Mouse (Mus musculus) T-helper 2 cell (primary cell): ENCODE measurements around the gene Asb8.

Experiments
- in situ Hi-C: fragments of 300-600 bp; cut with MboI, MseI; formaldehyde crosslinking; loops from one replicate; pipeline ENCODE4 v1.15.1; 2025; ENCODE audit warnings: high pct_unique_total_duplicates

The Asb8 gene

DNA sequence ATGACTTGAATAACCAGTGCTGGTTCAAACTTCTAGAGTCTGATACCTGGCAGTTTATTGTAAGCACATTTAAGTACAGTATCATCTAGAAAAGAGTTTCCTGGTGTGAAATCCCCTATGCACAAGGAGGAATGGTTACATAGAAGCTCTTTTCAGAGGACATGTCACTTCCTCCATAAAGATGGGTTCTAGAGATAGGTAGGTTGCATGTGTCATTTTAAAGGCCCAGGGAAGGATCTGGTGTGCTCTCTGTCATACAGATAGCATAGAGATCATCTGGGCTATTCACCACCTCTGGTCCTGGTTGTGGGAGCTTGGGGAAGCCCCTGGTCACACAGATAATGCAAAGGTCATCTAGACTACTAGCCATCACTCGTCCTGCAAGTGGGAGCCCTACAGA is 8.2 kb downstream of the Asb8 start:
- in situ Hi-C loops: no loop called here

DNA sequence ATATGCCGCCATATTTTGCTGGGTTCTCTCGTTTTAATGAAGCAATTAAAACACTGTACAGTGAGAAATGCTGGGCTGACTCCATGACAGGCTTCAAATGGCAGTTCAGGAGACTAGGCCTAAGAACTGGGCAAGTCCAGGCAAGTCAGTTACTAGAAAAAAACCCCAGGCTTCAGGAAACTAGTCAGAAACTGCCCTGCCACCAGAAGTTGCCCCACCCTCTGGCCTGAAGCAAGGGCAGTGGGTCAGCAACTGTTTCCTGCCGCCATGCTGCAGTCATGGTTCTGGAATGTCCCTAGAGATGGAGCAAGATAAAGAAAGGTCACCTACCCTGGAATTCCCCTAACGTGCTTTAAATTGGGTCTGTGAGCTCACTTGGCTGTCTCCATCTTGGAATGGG is 9.5 kb downstream of the Asb8 start:
- in situ Hi-C loops: no loop called here

DNA sequence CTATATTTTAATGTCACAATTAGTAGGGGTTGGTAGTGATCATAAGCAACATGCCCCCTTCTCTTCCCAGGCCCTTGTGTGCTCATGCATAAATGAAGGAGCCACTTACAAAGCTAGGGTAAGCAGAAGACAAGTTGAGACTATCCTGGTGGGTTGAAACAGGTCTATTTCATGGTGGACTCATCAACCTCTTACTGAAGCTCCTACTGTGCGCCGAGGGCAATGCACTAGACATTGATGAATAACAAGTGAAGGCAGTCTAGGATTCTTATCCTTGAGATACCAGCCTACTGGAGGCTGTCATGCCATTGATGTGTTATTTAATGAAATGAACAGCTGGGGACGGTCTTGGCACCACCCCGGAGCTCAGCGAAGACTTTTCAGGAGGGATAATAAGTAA is 10.2 kb downstream of the Asb8 start:
- in situ Hi-C loops: no loop called here

DNA sequence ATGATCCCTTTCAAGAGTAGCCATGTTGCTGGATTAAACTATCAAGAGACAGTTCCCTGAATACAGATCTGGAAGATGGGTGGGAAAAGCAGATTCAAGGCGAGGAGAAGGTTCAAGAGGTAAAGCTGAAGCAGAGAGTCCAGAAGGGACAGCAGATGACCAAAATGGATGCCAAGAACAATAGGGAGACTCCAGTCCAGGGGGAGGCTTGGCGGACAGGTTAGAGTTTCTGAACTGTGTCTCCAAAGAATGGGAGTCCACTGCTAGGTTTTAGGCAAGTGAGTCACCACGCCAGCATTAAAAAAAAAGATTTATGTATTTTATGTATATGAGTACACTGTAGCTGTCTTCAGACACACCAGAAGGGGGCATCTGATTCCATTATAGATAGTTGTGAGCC is 10.8 kb downstream of the Asb8 start:
- in situ Hi-C loops: loop anchor here (5.0 kb wide), 1 partner anchor 62 kb away; the partner anchor contains the start of genes Pfkm and Senp1

DNA sequence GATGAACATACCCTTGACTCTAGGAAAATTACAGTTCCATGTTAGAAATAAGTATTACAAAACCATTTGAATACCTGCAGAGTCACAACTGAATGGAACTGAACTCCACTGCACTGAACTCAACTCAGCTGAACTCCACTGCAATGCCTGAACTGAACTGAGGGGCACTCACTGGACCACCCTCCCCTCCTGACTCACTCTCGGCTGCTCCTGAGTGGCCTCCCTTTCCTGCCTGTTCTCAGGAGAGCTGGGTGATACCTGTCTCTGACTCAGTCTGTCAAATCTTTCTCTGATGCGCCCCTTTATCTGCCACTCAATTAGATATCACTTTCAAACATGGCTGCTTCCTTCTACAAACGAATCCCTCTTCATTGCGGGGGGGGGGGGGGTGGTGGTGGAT is 11.3 kb downstream of the Asb8 start:
- in situ Hi-C loops: loop anchor here (5.0 kb wide), 1 partner anchor 62 kb away; the partner anchor contains the start of genes Pfkm and Senp1

DNA sequence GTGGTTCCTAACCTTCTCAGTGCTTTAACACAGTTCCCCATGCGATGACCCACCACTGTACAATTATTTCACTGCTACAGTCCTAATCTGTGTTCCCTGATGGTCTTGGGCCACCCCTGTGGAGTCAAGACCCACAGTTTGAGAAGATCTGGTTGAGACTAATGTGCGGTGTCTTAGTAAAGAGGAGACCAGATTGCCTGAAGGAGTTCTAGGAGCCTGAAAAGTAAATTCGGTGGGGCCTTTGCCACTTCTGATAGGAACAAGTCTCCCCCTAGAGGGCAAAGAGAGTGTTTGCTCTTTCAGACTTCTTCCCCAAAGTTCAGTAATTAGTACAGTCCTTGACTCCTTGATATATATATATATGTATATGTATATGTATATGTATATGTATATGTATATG is 11.8 kb downstream of the Asb8 start:
- in situ Hi-C loops: loop anchor here (5.0 kb wide), 1 partner anchor 61 kb away; the partner anchor contains the start of genes Pfkm and Senp1

DNA sequence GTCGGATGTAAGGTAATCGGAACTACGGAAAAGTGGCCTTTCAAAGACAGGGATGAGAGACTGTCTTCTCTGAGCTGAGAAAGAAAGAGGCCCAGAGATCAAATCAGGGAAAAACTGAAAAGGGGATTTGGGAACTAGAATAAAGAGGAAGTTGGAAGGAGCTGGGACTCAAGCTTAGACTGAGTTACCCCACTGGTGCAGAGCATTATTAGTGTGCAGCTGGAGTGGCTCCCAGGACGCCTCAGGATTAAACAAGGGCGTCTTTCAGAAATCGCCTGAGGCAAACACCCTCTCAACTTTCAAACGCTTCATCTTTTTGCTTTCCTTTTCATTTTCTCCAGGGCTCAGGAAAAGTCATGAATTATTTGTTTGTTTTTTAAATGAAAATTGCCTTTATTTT is 12.5 kb downstream of the Asb8 start:
- in situ Hi-C loops: loop anchor here (5.0 kb wide), 1 partner anchor 61 kb away; the partner anchor contains the start of genes Pfkm and Senp1

DNA sequence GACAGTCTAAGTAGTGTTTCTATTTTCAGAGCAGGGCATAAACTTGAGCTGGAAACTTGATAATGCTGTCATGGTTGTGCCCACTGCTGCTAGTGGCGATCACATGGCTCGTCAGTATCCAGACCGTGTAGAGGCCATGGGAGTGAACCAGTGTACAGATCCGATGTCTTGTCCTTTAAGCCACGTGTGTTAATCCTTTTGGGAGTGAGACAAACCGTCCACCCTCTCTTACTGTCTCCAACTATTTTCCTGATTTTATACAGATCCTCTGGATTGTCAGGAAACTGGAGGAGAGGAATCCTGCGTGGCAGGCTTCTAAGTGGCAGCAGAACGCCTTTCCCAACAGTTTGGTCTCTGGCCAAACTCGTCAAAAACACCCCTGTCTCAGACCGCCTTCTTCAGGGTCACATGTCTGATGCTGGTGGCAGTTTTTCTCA is 16.2 kb downstream of the Asb8 start:
- in situ Hi-C loops: no loop called here

DNA sequence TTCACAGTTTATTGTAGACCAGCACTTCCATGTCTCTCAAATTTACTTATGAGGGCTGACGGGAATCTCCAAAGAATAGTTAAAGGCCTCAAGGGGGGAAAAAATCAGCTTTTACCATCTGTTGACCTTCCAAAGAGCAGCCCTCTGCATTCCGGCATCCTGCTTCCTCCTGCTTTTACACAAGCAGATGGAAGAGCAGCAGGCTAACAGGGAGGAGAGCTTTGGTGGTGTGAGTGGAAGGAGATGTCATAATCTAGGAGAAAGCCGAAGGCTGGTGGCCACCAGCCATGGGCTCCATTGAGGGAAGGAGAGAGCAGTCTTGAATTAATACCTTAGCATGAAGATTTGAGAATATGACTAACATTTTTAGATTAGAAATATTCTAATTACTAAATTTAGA is 17.1 kb downstream of the Asb8 start:
- in situ Hi-C loops: no loop called here

DNA sequence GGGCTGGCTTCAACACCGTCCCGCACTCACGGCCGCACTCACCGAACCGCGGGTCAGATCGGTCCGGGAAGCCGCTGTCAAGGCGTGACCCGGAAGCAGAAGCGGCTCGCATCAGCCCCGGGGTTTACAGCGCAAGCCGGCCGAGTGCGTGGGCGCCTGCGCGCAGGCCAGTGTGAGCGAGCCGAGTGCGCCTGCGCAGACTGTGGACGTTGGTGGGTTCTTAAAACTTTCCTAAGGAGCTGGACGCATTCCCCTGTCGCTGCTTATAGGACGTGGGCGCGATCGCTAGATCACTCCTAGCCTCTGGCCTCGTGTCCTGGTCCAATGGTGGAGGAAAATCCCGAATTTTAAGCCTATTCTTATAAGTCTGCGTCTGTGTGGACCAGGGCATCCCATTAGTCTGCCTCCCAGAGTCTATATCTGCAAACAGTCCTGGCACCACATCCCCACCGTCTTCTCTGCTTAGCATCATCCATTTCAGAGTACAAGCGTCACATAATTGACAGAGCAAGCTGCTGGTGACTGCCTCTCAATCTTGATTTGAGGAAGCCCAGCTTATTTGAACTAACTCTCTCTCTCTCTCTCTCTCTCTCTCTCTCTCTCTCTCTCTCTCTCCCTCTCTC is 19.8 kb downstream of the Asb8 start:
- in situ Hi-C loops: no loop called here

DNA sequence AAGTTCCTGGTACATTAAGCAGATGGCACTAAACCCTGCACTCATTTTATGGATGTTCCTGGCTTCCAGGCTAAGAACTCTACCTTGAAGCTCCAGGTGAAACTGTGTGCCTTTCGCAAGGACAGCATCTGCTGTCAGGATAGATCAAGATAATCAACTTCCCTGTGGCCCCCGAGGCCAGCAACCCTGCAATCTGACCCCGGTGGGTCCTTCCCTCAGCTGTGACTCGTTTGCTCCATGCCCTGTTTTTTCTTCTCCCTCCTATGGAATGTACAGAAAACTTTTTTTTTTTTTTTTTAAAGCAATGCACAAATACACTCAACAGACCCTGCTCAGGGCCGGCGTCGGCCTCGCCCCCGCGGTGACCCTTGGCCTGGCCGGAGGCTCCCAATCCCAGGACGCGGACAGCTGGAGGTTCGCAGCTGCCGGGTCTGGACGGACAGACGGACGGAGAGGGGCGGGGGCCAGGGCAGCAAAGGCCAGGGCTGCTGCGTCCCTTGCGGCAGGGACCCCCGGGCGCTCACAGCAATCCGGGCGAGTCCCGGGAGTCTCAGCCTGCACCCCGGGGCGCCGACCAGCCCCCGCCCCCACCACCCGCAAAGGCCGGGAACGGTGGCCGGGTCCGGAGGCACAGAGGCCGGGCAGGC is 20.4 kb downstream of the Asb8 start:
- in situ Hi-C loops: no loop called here

DNA sequence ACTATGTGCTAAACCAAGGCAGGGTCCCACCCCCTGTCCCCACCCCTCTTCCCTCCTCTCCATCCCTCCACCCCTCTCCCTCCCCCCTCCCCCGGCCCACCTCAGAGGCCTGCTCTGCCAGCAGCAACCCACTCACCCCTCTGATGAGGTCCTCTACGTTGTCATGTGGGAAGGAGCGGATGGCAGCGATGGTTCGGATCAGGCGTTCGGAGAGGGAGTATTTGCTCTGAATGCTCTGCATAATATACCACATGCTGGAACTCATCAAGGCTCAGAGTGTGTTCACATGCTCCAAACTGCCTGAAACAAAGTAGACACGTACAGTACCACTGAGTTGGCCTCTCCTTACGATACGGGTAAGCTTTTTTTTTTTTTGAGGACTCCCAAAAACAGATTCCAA is 22.9 kb downstream of the Asb8 start:
- in situ Hi-C loops: no loop called here

DNA sequence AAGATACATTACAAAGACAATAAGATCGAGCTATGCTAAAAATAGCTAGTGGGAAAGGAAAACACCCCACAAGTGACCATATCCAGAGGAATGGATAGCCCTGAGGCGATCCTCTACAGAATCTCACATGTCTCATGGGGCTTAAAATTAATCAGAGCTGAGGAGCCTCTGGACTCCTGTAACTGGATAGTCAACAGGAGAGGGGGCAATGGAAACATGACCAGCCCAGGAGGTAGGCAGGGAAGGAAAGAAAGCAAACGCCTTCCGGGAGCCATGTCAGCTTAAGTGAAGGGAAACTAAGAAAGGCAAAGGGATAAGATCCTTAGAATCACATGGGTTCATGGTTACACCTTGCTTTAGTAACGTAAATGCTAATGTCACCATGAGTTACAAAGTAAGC is 24.6 kb downstream of the Asb8 start:
- in situ Hi-C loops: no loop called here

DNA sequence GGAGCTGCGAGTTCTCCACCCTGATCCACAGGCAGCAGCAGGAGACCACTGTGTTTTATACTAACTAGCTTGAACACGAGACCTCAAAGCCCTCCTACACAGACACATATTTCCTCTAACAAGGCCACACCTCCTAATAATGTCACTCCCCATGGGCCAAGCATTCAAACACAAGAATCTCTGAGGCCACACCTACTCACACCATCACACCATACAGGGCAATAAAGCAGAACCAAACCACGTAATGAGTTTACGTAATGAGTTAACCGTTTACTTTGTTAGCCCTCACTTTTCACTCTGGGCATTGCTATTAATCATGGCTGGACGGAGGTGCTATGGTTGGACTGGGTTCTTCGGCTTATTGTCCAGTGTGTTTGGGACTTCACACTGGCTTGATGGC is 25.7 kb downstream of the Asb8 start:
- in situ Hi-C loops: no loop called here

DNA sequence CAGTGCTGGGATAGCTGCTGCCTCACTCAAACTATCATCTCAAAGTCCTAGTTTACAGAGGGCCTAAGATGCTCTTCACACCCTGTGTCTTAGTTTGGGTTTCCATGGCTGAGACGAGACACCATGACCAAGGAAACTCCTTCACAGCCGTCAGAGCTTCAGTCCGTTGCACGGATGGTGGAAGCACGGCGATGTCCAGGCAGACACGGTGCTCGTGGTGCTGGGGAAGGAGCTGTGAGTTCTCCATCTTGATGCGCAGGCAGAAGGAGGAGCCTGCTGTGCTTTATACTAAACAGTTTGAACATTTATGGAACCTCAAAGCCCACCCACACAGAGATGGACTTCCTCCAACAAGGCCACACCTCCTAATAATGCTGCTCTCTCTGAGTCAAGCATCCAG is 28.6 kb downstream of the Asb8 start:
- in situ Hi-C loops: no loop called here

DNA sequence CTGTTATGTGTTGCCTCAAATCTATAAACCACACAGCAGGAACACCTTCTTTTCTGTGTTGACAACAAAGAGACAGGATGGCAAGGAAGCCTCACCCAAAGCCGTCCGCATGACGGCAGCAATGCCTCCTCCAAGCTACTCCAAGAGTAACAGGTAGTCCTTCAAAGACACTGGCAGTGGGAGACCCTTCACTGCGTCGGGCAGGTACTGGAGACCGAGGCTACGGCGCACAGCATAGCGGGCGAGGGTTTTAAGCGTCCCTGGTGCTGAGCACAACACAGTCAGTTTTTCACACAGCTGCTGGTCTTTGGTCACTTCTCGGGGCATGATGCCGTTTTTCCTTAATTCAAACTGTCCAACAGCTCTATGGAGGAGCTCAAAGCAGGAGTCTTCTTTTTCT is 29.8 kb downstream of the Asb8 start:
- in situ Hi-C loops: no loop called here

DNA sequence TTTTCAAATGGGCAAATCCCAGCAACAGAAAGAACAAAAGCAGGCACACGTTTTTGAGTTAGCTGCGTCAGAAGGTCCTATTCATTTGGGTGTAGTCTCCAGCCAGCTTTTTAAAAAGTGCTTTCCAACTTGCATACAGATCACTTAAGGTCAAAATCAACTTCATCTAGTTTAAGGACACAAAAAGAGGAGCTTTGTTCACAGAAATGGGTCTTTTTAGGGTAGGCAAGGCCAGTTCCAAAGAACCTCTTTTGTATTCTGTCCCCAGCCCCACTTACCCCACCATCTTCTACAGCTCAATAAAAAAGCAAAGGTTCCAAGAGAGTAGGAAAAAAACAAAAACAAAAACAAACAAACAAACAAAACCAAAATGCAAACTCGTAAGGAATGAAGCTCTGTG is 30.8 kb downstream of the Asb8 start:
- in situ Hi-C loops: no loop called here

DNA sequence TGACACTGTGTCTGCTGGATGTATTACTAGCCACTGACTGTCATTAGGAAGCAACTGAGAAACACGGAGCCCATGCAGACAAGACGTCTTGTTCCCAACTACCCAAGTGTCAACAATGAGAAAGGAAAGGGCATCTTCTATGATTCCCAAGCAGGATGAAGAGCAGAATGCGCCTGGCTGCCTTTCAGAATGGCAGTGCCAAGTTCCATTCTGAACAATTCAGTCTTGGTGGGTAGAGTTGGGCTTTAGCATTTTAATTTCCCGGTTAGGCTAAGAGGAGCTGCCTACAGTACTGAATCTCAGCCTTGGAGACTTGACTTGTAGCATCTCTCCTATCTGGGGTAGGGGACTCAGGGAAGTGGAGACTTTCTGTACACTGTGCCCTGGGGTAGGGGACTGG is 31.4 kb downstream of the Asb8 start:
- in situ Hi-C loops: no loop called here

DNA sequence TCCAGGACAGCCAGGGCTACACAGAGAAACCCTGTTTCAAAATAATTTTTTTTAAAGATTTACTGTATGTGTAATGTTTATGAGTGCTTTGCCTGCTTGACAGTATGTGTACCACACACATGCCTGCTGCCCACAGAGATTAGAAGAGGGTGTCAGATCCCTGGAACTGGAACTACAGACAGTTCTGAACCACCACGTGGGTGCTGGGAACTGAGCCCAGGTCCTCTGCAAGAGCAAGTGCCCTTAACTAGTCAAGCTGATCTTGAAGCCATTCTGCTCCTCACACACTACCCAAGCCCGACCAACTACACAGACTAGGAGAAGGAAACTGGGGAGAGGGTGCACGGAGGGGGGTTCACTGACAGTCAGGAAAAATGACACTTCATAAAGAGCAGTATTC is 32.0 kb downstream of the Asb8 start:
- in situ Hi-C loops: no loop called here

DNA sequence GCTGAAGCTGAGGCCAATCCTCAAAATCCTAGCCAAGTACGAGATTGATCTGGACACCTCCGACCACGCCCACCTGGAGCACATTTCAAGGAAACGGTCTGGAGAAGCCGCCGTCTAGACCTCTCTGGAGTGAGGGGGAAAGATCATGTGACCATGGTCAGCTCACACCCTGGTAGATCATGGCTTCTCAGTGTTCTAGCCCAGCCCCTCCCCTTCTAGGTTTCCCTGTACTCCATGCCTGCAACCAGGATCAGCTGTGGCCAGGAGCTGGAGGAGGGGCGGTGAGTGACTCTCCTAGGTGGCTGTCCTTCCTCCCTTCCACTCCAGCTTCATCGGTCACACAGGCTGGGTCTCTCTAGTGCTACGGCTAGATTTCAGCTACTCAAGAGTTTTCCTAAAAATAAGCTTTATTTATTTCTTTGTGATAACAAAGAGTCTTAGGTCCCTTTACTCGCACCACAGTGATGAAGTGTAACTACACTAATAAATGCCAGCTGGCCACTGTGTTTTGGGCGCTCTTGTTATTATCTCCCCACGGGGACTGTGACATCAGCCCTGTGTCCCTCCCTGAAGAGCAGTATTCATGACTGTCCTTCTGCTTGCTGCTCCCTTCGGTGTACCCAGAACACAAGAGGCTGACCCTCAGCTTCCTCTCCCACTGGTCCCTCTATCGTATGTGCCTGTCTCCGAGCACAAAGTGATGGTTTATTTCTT is 33.3 kb downstream of the Asb8 start:
- in situ Hi-C loops: no loop called here

DNA sequence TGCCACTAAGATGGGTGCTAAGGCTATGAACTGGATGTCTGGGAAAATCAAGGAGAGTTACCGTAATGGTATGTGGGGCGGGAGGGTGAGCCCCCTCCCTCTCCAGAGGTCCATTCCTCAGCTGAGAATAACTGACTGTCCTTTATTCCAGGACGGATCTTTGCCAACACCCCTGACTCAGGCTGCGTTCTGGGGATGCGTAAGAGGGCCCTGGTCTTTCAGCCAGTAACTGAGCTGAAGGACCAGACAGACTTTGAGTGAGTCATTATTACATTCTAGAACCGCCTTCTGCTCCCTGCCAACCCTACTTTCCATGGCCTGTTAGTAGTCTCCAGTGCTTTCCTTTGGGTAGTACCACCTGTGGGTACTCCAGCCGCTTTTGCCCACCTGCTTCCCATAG is 34.0 kb downstream of the Asb8 start:
- in situ Hi-C loops: no loop called here

DNA sequence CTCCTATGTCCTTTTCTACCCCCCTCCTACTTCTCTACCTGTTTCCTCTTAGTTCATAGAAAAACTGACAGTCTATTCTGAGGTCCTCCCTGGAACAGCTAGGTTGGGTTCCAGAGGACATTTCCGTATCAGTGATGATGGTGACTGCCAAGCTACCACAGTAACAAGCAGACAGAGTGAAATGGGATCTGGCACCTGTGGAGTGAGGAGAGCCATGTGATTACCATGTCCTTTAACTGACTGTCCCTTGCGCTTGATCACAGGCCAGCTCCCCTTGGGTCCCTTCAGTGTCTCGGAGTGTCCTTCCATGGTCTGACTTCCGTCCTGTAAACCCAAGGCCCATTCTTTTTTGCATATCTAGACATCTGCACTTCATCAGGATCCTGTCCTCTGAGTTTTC is 34.4 kb downstream of the Asb8 start:
- in situ Hi-C loops: no loop called here

DNA sequence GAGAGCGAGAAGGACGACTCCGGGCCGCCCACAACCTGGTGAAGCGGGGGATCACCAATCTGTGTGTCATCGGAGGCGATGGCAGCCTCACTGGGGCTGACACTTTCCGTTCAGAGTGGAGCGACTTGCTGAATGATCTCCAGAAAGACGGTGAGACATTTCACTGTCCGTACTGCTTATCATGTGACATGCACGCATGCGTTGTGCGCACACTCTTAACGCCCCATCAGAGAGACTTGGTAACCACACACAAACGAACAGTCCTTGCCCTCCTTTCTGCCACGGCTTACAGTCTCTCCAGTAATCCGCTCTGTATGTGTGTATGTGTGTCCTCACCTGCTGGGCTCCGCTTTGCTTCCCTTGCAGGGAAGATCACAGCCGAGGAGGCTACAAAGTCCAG is 44.6 kb downstream of the Asb8 start:
- in situ Hi-C loops: no loop called here
